Mouse (Mus musculus): ENCODE results near the gene Ttc6. TPM values are rescaled to one million over a fixed set of nuclear protein-coding genes. Genes with fewer than 3 reads are reported as not detected.

Ttc6 gene
- total and polyA plus RNA-seq, 3 experiments = 0.10 TPM; not detected in 2

DNA sequence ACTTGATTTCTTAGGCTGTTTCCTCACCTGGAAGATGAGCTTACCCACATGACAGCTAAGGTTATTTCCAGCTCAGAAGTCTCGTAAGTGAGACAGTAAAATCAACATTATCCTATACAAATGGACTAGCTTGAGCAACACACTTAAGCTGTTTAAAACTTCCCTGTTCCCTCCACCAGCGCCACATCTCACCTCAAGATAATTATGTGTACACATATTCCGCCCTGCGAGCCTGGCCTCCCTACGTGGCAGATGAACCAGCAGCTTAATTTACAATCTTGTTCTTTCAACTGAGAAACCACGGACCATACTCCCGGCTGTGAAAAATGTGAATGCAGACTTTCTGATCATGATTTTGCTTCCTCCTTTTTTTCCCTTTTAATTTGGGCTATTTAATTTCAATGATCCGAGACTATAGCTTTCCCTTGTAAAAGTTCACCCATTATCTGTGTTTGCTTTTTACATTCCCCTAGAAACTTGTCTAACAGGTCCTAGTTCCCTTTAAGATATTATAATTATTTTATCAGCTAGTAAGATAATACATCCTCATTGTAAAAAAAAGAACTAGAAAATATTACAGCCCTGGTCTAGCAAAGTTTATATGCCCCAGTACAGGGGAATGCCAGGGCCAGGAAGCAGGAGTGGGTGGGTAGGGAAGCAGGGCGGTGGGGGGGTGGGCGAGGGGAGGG lies 99.2 kb downstream of the Ttc6 start:
- no peak overlapping the region for H3K4me3 ChIP-seq
- no peak overlapping the region for H3K9ac ChIP-seq (ENCODE audit: low read depth, low read length)
- H3K79me2 ChIP-seq (replicated peaks; ENCODE audit: control insufficient read depth, insufficient read depth, low read length) = no peaks in the 10 kb centered on the region
- H3K27ac ChIP-seq = no peak overlapping the region
- H3K27me3 ChIP-seq (ENCODE audit: control insufficient read depth, insufficient read depth, low read length) = no peaks in the 10 kb centered on the region
- no peaks in the 10 kb centered on the region for H3K4me1 ChIP-seq (ENCODE audit: control insufficient read depth, insufficient read depth, low read length)
- no peak for TF ChIP-seq CTCF (IDR thresholded peaks at IDR 0.05)
- no peak for TF ChIP-seq POLR2A (IDR thresholded peaks at IDR 0.05; ENCODE audit: insufficient read depth, low read depth, low read length)
- TF ChIP-seq EP300 (IDR thresholded peaks at IDR 0.05; ENCODE audit: insufficient read depth, low read depth, low read length) = no peak
- intact Hi-C loops (cut with DNase I) = no loop called here
- WGBS = 74% methylated on average over 10 of the region's 10 CpGs
- no peaks in the 10 kb centered on the region for H3K36me3 ChIP-seq (ENCODE audit: control insufficient read depth, insufficient read depth, low read length)
- DNase-seq = no peak

DNA sequence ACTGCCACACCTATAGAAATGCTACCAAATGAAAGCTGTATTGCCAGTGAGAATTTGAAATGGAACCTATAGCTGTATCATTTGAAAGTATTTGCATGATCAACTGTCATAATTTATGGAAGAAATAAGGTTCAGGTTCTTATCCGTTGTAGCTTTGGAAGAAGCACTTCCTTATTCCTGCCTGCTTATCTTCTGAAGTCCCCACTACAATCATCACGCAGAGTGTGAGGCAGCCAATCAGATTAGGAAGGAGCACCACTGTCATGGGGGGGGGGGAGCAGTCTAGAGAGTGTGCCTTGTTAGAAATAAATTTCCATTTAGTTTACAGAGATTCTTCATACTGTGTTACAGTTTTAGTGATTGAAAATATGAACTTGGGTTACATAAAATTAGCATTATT lies 108.5 kb downstream of the Ttc6 start:
- H3K36me3 ChIP-seq (ENCODE audit: control insufficient read depth, insufficient read depth, low read length) = no peaks in the 10 kb centered on the region
- 30% methylated on average over 2 of the region's 2 CpGs for WGBS
- H3K27me3 ChIP-seq (ENCODE audit: control insufficient read depth, insufficient read depth, low read length) = no peaks in the 10 kb centered on the region
- no peaks in the 10 kb centered on the region for H3K79me2 ChIP-seq (replicated peaks; ENCODE audit: control insufficient read depth, insufficient read depth, low read length)
- no peaks in the 10 kb centered on the region for H3K4me1 ChIP-seq (ENCODE audit: control insufficient read depth, insufficient read depth, low read length)
- no peak for TF ChIP-seq CTCF (IDR thresholded peaks at IDR 0.05)
- H3K27ac ChIP-seq = no peak overlapping the region
- H3K4me3 ChIP-seq = no peak overlapping the region
- no peak overlapping the region for H3K9ac ChIP-seq (ENCODE audit: low read depth, low read length)
- intact Hi-C loops (cut with DNase I) = no loop called here
- no peak for DNase-seq

DNA sequence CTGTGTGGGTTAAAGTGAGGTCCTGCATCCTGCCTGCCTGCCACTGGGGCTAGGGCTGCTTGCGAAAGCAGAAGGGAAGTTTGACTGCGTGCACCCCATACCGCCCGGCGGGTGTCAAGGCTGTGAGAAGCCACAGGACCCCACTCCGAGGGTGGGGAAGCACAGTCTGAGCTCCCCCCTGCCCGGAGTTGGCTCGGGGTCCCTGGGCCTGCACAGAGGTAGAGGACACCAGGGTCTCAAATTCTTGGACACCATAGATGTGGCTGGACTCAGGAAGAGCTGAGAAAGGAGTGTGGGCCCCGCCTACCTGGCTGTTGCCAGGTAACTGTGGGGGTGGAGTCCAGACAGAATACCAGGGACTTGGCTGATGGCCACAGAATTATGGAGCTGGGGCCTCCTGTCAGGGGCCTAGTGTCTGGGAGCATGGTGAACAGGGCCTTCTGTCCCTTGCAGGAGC lies 121.1 kb downstream of the Ttc6 start:
- Histone ChIP-seq H3K27ac (no peak overlapping the region), H3K9ac (ENCODE audit: low read depth, low read length) (no peak overlapping the region), H3K4me3 (no peak overlapping the region), H3K36me3 (ENCODE audit: control insufficient read depth, insufficient read depth, low read length) (no peaks in the 10 kb centered on the region), H3K79me2 (replicated peaks; ENCODE audit: control insufficient read depth, insufficient read depth, low read length) (no peaks in the 10 kb centered on the region), H3K4me1 (ENCODE audit: control insufficient read depth, insufficient read depth, low read length) (no peaks in the 10 kb centered on the region), H3K27me3 (ENCODE audit: control insufficient read depth, insufficient read depth, low read length) (no peaks in the 10 kb centered on the region)
- TF ChIP-seq CTCF (IDR thresholded peaks at IDR 0.05) (no peak), POLR2A (IDR thresholded peaks at IDR 0.05; ENCODE audit: insufficient read depth, low read depth, low read length) (no peak), EP300 (IDR thresholded peaks at IDR 0.05; ENCODE audit: insufficient read depth, low read depth, low read length) (no peak)
- intact Hi-C loops (cut with DNase I) = no loop called here
- WGBS = 39% methylated on average over 9 of the region's 9 CpGs
- DNase-seq = no peak

DNA sequence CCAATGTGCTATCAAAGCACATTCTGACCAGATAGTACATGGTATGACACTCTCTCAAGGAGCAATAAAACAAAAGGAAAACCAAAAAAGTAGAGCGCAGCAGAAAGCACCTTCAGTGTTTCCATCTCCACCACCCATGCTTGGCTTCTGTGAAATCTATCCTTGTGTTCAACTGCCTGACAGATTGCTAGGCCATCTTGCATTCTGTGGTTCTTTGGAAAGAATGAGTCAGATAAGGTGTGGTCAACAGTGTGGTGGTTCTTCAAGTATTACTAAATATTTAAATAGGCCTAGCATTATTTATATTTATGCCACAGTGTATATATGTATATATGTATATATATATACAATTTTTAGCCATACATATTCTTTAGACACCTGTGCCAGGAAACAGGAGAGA lies 146.1 kb downstream of the Ttc6 start:
- no peak overlapping the region for H3K9ac ChIP-seq (ENCODE audit: low read depth, low read length)
- TF ChIP-seq POLR2A (IDR thresholded peaks at IDR 0.05; ENCODE audit: insufficient read depth, low read depth, low read length) (no peak), EP300 (IDR thresholded peaks at IDR 0.05; ENCODE audit: insufficient read depth, low read depth, low read length) (no peak), CTCF (IDR thresholded peaks at IDR 0.05) (no peak)
- DNase-seq = no peak
- H3K27ac ChIP-seq = no peak overlapping the region
- H3K27me3 ChIP-seq (ENCODE audit: control insufficient read depth, insufficient read depth, low read length) = no peaks in the 10 kb centered on the region
- H3K36me3 ChIP-seq (ENCODE audit: control insufficient read depth, insufficient read depth, low read length) = no peaks in the 10 kb centered on the region
- 97% methylated on average over 1 of the region's 1 CpGs for WGBS
- intact Hi-C loops (cut with DNase I) = no loop called here
- no peaks in the 10 kb centered on the region for H3K79me2 ChIP-seq (replicated peaks; ENCODE audit: control insufficient read depth, insufficient read depth, low read length)
- H3K4me3 ChIP-seq = no peak overlapping the region
- no peaks in the 10 kb centered on the region for H3K4me1 ChIP-seq (ENCODE audit: control insufficient read depth, insufficient read depth, low read length)

DNA sequence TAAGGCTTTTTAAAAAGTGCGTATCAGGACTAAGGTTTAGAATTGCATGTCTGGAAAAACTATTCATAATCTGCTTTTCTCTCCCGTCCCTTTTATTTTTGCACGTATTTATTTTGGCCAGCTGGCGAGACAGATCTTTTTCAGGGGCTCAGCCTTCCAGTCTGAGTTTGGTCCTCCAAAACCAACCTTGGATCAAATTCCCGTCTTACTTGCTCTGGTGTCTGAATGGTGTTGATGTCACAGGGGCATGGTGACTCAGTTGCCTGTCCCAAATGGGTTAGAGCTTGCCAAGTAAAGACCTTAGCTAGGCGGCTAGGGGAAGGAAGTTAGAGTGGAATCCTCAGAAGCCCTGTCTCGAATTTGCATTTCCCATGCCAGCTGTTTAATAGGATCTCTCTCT lies 200.8 kb downstream of the Ttc6 start:
- Histone ChIP-seq H3K27ac (no peak overlapping the region), H3K4me1 (ENCODE audit: control insufficient read depth, insufficient read depth, low read length) (no peaks in the 10 kb centered on the region), H3K9ac (ENCODE audit: low read depth, low read length) (no peak overlapping the region), H3K36me3 (ENCODE audit: control insufficient read depth, insufficient read depth, low read length) (no peaks in the 10 kb centered on the region), H3K79me2 (replicated peaks; ENCODE audit: control insufficient read depth, insufficient read depth, low read length) (no peaks in the 10 kb centered on the region), H3K4me3 (no peak overlapping the region), H3K27me3 (ENCODE audit: control insufficient read depth, insufficient read depth, low read length) (no peaks in the 10 kb centered on the region)
- no peak for DNase-seq
- intact Hi-C loops (cut with DNase I) = no loop called here
- no peak for TF ChIP-seq EP300 (IDR thresholded peaks at IDR 0.05; ENCODE audit: insufficient read depth, low read depth, low read length)
- TF ChIP-seq CTCF (IDR thresholded peaks at IDR 0.05) = no peak
- no peak for TF ChIP-seq POLR2A (IDR thresholded peaks at IDR 0.05; ENCODE audit: insufficient read depth, low read depth, low read length)
- 68% methylated on average over 7 of the region's 7 CpGs for WGBS

DNA sequence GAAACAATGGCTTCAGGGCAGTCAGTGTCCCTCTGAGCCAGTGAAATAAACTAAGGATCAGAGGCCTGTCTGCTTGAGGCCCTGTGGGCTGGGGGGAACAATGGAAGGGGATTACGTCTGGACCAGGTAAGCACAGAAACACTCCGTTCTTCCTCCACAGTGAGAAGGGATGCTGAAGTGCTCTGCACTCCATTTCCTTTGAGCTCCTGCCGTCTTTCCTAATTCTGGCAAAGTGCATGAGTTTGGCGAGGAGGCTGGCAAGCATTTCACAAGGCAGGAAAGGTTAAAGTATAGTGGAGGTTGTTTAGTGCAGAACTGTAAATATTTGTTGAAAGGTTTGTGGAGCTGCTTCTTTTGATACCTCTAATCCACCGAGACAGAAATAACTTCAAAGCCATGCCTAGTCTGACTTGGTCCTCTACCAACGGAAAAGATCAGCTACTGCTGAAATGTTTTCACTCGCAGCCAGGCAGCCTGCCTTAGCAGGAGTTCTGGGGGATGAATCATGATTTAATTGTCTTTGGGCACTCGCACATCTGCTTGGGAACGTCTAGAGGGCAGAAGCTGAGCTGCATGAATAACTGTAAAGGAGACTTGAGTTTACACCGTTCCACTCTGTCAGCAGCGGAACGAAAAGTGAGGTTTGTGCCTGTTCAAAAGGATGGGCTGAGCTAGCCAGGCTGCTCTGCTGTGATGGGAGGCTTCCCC lies 212.5 kb downstream of the Ttc6 start:
- WGBS = 13% methylated on average over 12 of the region's 12 CpGs
- DNase-seq = no peak
- Histone ChIP-seq H3K4me1 (ENCODE audit: control insufficient read depth, insufficient read depth, low read length) (no peaks in the 10 kb centered on the region), H3K79me2 (replicated peaks; ENCODE audit: control insufficient read depth, insufficient read depth, low read length) (no peaks in the 10 kb centered on the region), H3K4me3 (no peak overlapping the region), H3K9ac (ENCODE audit: low read depth, low read length) (no peak overlapping the region), H3K27ac (no peak overlapping the region), H3K36me3 (ENCODE audit: control insufficient read depth, insufficient read depth, low read length) (no peaks in the 10 kb centered on the region), H3K27me3 (ENCODE audit: control insufficient read depth, insufficient read depth, low read length) (no peaks in the 10 kb centered on the region)
- TF ChIP-seq POLR2A (IDR thresholded peaks at IDR 0.05; ENCODE audit: insufficient read depth, low read depth, low read length) = no peak
- intact Hi-C loops (cut with DNase I) = no loop called here

Data from heart, adult 2 months (tissue).